13 mouse cellular contexts compared by ENCODE assay signal in the genomic region with DNA sequence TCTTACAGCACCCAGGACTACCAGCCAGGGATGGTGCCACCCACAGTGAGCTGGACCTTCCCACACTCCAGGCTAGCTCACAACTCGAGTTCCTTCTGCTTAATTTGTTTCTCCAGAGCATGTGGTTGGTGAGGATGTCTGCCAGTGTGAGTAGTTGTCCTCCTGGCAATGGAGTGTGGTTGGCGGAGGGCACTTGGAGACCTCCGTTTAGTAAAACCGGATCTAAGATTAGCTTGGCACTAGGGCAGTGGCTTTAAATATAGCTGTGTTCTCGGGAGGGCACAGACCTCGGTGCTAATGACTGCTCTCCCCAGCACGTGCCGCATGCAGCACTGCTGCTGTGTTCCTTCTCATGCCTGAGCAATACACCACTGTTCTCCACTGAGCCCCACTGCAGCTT. TPM values are rescaled to one million over a fixed set of nuclear protein-coding genes. Genes with fewer than 3 reads are reported as not detected.
DNase-seq lines count a peak whose midpoint lies in the region; ATAC-seq lines count a peak whose summit lies in the region.
"Had no signal": no experiment of that assay in that cellular context is flagged by ENCODE, and none has a peak within 500 bp of the region (broad histone marks: within the 10 kb centered on the region; RNA-seq: fewer than 3 reads in every experiment).

No protein-coding gene starts in this region.

- no peaks in the 10 kb centered on the region for H3K9me3 ChIP-seq in heart, embryonic 12.5 days (replicated peaks)
- no peaks in the 10 kb centered on the region for H3K9me3 ChIP-seq in heart, embryonic 13.5 days
- H3K9me3 ChIP-seq: neural tube, embryonic 12.5 days had no signal

- WGBS in heart, embryonic 12.5 days = 73% methylated on average over 8 of the region's 8 CpGs
- 53% methylated on average over 8 of the region's 8 CpGs for WGBS in heart, embryonic 13.5 days

- DNase-seq in heart, adult 18-20 months = peak; percentile 65 to 78
- DNase-seq in right cerebral cortex, adult 18-20 months = peak; percentile 56
- no peak for DNase-seq in right cerebral cortex, postnatal 14 days
- DNase-seq in right cerebral cortex, postnatal 36 days (ENCODE audit: low spot score in 2 of 2) = peak; percentile 20 to 40
- no peak for DNase-seq in kidney, postnatal 4 days
- no peak for DNase-seq in spleen, adult 18-20 months
- DNase-seq: kidney, adult 2 months; lung, adult 18-20 months had no signal

- peaks cover 9% of the 10 kb centered on the region for H3K4me1 ChIP-seq in heart, embryonic 12.5 days (replicated peaks)
- H3K4me1 ChIP-seq in heart, embryonic 13.5 days = peaks cover 34% of the 10 kb centered on the region
- H3K4me1 ChIP-seq: neural tube, embryonic 12.5 days had no signal

- no peak overlapping the region for H3K4me3 ChIP-seq in heart, embryonic 12.5 days
- H3K4me3 ChIP-seq in heart, embryonic 13.5 days = no peak overlapping the region
- H3K4me3 ChIP-seq: neural tube, embryonic 12.5 days had no signal

- ATAC-seq in heart, embryonic 12.5 days (ENCODE audit: insufficient number of reproducible peaks, low FRiP score) = no peak
- no peak for ATAC-seq in heart, embryonic 13.5 days (ENCODE audit: extremely low read depth, insufficient number of reproducible peaks, low FRiP score, low TSS enrichment)

- H3K9ac ChIP-seq in heart, embryonic 12.5 days = no peak overlapping the region
- H3K9ac ChIP-seq in heart, embryonic 13.5 days = no peak overlapping the region
- H3K9ac ChIP-seq: neural tube, embryonic 12.5 days had no signal

- H3K4me2 ChIP-seq in heart, embryonic 12.5 days = no peak overlapping the region
- no peak overlapping the region for H3K4me2 ChIP-seq in heart, embryonic 13.5 days
- H3K4me2 ChIP-seq: neural tube, embryonic 12.5 days had no signal

- H3K27ac ChIP-seq in heart, embryonic 12.5 days (ENCODE audit: poor library complexity, severe bottlenecking) = no peak overlapping the region
- H3K27ac ChIP-seq in heart, embryonic 13.5 days (replicated peaks) = peak overlapping the region; percentile 61
- H3K27ac ChIP-seq: neural tube, embryonic 12.5 days; stomach, postnatal 0 days had no signal

- peaks cover 42% of the 10 kb centered on the region for H3K36me3 ChIP-seq in heart, embryonic 12.5 days
- H3K36me3 ChIP-seq in heart, embryonic 13.5 days = peaks cover 48% of the 10 kb centered on the region

- H3K27me3 ChIP-seq in heart, embryonic 12.5 days (replicated peaks) = no peaks in the 10 kb centered on the region
- no peaks in the 10 kb centered on the region for H3K27me3 ChIP-seq in heart, embryonic 13.5 days (replicated peaks)
- H3K27me3 ChIP-seq: CH12.LX; neural tube, embryonic 12.5 days had no signal

RNA-seq across cellular contexts. Expression of a gene that starts 37.0 kb away (rescaled TPM):
- 10 to 100 TPM; 21.1 to 31.0 TPM for total RNA-seq in heart, adult 18-20 months (2021)
- polyA plus RNA-seq in heart, embryonic 12.5 days (2016; fragmentation: Nextera tagmentation; extraction: Ambion mirVana) = 37.5 and 38.6 TPM in 2 replicates
- 28.9 and 29.4 TPM in 2 replicates for polyA plus RNA-seq in heart, embryonic 13.5 days (2015; fragmentation: Nextera tagmentation; extraction: Ambion mirVana)

Comparison
In these comparisons a context has a peak if more than half of its experiments do, and no peak if none do; other contexts are left out.
1. DNase-seq: peak in heart, adult 18-20 months (2 of 2), right cerebral cortex, adult 18-20 months (single experiment) and right cerebral cortex, postnatal 36 days (2 of 2); none in right cerebral cortex, postnatal 14 days (single experiment), kidney, postnatal 4 days (0 of 2) and spleen, adult 18-20 months (0 of 2).